Mouse (Mus musculus) stomach, adult 2 months (tissue): ENCODE measurements around the gene Strn4. TPM values are rescaled to one million over a fixed set of nuclear protein-coding genes. Genes with fewer than 3 reads are reported as not detected.

ENCODE experiments used
- polyA plus RNA-seq: library from polyadenylated mRNA; depleted of rRNA; stranded (reverse); fragments of >200 nt; gene quantifications from 2 replicates; pipeline ENCODE4 v1.2.3, GENCODE M21; 2012; rRNA removed

The Strn4 gene
- 67.8 and 69.3 TPM in 2 replicates for polyA plus RNA-seq

GRCm38 (mm10) chr7:16815351-16815941, at the start of gene Strn4:
TSS of gene Strn4 (plus strand) at chr7:16815889.

GRCm38 (mm10) chr7:16780825-16781554, 34.7 kb upstream of the Strn4 start, which contains the start of gene Slc1a5:
TSS of gene Slc1a5 (plus strand) at chr7:16781340.

GRCm38 (mm10) chr7:16816475-16817122, 910 bp downstream of the Strn4 start, which contains the start of gene Fkrp:
TSS of gene Fkrp (minus strand) at chr7:16816732.

GRCm38 (mm10) chr7:16842645-16843063, 27.0 kb downstream of the Strn4 start, which contains the start of gene Prkd2:
TSS of gene Prkd2 (plus strand) at chr7:16842902.

GRCm38 (mm10) chr7:16875310-16875325, 59.4 kb downstream of the Strn4 start, which contains the start of gene Dact3:
TSS of gene Dact3 (plus strand) at chr7:16875317.

Other genes starting within 250 kb of the Strn4 start
- gene Arhgap35, start 200.9 kb upstream of the Strn4 start, polyA plus RNA-seq = 6.0 and 6.4 TPM in 2 replicates
- not detected in 2 replicates for gene Ceacam15, start 140.2 kb upstream of the Strn4 start, polyA plus RNA-seq
- gene Ceacam9, start 94.0 kb upstream of the Strn4 start, polyA plus RNA-seq = 0.16 TPM in 1 of 2 replicates, not detected in the other
- gene Ap2s1, start 77.5 kb upstream of the Strn4 start, polyA plus RNA-seq = 208 and 306 TPM in 2 replicates
- 38.8 and 53.1 TPM in 2 replicates for gene Slc1a5, start 34.5 kb upstream of the Strn4 start, polyA plus RNA-seq
- gene Fkrp, start 843 bp downstream of the Strn4 start, polyA plus RNA-seq = 11.9 and 19.0 TPM in 2 replicates
- 13.5 and 16.1 TPM in 2 replicates for gene Prkd2, start 27.0 kb downstream of the Strn4 start, polyA plus RNA-seq
- 30.7 and 76.5 TPM in 2 replicates for gene Dact3, start 59.4 kb downstream of the Strn4 start, polyA plus RNA-seq
- gene Gng8, start 75.9 kb downstream of the Strn4 start, polyA plus RNA-seq = 5.1 and 6.2 TPM in 2 replicates
- 1.8 and 3.1 TPM in 2 replicates for gene Ptgir, start 90.6 kb downstream of the Strn4 start, polyA plus RNA-seq
- gene Calm3, start 108.2 kb downstream of the Strn4 start, polyA plus RNA-seq = 145 and 149 TPM in 2 replicates
- 1.8 and 3.2 TPM in 2 replicates for gene Pnmal2, start 128.8 kb downstream of the Strn4 start, polyA plus RNA-seq
- 0.04 and 0.08 TPM in 2 replicates for gene Pnmal1, start 143.8 kb downstream of the Strn4 start, polyA plus RNA-seq
- 0.01 TPM in 1 of 2 replicates, not detected in the other for gene Gm42372, start 167.2 kb downstream of the Strn4 start, polyA plus RNA-seq
- 0.70 TPM in 2 replicates for gene Ccdc8, start 176.8 kb downstream of the Strn4 start, polyA plus RNA-seq
- 124 and 163 TPM in 2 replicates for gene Ppp5c, start 212.0 kb downstream of the Strn4 start, polyA plus RNA-seq
- 0.29 and 1.7 TPM in 2 replicates for gene Hif3a, start 246.5 kb downstream of the Strn4 start, polyA plus RNA-seq